Mouse (Mus musculus): ENCODE measurements around the gene Sf3a2.

Gene Sf3a2

GRCm38 (mm10) chr10:80798150-80799006, at the start of gene Sf3a2, which contains the start of gene Plekhj1:
Gene Sf3a2 (plus strand): TSS chr10:80798198.
Gene Plekhj1 (minus strand): TSS chr10:80798626.
- DNase-seq (ENCODE audit: low spot score), result peak; percentile 97

DNA sequence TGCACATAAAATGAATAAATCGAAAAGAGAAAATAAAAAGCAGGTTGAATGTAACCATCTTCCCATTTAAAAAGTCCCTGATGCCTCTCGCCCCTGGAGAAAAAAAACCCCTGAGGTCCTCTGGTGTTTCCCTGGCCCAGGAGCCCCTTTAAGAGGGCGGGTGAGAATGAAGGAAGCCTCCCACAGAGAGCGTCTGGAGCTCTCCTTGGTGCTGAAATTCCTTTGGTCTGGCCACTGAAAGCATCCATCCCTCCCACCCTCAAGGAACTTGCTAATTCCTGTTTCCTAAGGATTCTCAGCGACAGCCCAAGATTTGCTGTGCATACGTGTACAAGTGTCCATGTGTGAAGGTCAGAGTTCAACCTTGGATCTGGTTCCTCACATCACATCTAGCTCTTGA, 49.4 kb upstream of the Sf3a2 start:
- DNase-seq (ENCODE audit: low spot score), result peak; percentile 89

GRCm38 (mm10) chr10:80751188-80751832, 46.7 kb upstream of the Sf3a2 start:
- DNase-seq (ENCODE audit: low spot score), result peak; percentile 50

DNA sequence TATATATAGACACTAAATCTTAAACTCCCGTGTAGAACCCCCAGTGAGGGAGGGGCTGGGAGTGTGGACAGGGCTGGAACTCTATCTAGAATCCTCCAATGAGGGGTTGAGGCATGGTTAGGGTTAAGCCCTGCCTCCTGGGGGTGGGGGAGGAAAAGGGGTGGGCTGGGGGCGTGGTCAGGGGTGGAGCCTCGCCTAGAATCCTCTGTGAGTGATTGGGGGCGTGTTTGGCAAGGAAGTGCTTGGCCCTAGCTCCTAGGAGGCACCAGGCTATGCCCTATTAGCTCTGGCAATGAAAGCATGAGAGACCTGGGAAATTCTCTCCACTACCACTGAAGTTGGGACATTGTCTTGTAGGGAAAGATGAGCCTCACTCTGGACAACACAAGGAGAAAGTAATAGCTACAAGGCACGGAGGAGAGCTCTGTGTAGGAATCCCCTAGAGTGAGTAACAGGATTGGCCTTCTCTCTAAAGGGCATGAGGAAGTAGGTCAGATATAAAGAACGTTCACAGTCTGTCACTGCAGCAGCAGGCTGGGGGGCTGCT, 45.8 kb upstream of the Sf3a2 start:
- DNase-seq (ENCODE audit: low spot score), result peak; percentile 90

DNA sequence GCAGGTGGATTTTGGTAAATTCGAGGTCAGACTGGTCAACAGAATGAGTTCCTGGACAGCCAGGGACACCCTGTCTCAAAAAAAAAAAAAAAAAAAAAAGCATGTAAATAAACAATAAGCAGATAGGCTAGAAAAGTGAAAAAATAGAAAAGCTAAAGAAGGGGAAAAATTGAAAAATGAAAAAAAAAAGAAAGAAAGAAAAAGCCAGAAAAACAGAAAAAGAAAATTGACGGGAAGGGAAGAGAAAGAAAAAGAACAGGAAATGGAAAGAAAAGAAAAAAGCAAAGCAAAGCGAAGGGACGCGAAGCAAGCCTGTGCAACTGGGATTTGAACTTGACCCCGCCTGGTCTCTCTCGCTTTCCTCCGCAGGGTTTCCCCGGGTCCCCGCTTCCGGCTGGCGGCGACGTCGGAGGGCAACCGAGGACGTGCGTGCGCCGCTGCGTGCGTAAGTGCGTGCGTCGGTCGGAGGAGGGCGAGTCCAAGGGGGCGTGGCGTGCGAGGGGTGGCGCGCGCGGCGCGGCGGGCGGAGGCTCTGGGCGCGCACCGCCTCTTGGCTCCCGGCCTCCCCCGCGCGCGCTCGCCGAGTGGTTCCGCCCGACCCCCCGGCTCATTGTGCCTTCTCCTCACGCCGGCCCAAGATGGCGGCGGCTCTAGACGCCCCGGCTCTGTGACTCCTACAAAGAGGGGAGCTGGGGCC, 43.3 kb upstream of the Sf3a2 start, which contains the start of gene Dot1l:
TSS of gene Dot1l (plus strand) at position 613 of the 697 bp plus-strand sequence.
- peak; percentile 98 for DNase-seq (ENCODE audit: low spot score)

DNA sequence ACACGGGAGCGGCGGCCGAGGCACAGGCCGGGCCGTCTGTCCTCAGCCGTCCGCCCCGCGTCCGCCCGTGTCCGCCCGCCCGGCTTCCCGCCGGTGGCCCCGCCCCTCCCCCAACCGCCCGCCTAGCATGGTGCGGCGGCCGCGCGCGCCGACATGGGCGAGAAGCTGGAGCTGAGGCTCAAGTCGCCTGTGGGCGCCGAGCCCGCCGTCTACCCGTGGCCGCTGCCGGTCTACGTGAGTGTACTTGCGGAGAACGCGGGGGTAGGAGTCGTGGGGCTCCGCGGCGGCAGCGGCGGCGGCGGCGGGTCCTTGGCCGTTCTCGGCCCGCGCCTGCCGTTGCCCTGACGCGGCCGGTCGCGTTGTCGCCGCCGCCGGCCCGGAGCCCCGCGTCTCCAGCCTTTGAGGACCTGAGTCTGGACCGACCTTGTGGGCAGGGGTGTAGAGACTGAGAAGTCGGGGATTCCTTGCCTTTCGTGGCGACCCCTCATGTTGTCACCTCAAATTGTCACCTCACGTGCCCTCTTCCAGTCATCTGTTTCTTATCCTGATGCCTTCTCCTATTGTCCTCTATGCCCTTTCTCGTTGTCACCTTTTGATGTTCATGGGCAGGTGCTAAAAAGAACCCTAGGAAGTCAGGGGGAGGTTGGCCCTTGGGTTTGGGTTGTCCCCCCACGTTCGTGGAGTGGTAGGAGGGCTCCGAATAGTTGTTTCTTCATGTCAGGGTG, 42.5 kb upstream of the Sf3a2 start:
- DNase-seq (ENCODE audit: low spot score), result no peak

DNA sequence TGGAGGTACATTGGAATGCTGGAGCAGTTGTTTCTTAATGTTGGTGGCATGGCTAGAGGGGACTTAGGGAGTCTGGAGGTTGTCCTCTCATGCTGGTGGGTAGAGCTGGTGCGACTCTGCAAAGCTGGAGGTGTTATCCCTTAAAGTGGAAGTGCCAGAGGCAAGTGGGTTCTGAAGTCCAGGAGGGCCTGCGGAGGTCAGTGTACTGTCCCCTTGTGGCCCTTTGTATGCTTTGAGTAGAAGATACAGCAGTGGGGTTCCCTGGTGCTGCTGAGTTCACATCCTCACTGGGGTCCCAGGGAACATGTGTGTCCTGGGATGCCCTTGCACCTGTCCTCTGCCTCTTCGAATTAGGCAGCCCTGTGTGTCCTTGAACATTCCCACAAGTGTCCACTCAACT, 41.9 kb upstream of the Sf3a2 start:
- DNase-seq (ENCODE audit: low spot score), result no peak

DNA sequence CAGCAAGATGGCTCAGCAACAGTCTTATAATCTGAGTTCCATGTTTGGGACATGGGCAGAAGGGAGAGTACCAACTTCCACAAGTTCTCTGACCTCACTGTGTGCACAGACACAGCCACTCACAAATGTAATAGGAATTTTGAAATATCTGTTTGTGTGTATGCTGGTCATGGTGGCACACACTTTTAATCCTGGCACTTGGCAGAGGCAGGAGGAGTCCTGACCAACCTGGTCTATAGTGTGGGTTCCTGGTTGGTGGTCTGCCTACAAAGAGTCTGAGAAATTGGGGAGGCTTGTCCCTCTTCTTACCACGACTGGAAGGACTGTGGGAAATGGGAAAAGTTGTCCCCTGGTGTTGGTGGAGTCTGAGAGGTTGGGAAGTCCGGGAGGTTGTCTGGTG, 41.5 kb upstream of the Sf3a2 start:
- no peak for DNase-seq (ENCODE audit: low spot score)

- DNase-seq (ENCODE audit: low spot score), result no peak
Observed at GRCm38 (mm10) chr10:80756967-80757366, 41.0 kb upstream of the Sf3a2 start.

GRCm38 (mm10) chr10:80757717-80758116, 40.3 kb upstream of the Sf3a2 start:
- DNase-seq (ENCODE audit: low spot score), result peak; percentile 64

DNA sequence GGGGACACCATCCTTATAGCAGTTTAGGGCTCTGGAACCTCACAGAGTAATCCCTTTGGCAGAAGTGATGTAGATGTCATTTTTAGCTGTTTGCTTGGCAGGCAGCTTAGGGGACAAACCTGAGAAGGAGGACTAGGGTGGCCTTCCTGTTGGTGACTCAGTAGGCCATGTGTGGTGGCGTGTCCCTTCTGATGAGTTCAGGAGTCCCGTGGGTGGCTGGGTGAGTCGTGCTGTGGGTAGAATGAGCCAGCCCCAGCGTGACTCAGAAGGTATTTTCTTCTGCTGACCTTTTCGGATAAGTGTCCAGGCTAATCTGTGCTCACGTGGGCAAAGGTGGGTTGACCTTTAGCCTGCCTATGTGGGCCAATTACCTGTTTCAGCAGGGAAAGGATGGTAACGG, 39.3 kb upstream of the Sf3a2 start:
- no peak for DNase-seq (ENCODE audit: low spot score)

DNA sequence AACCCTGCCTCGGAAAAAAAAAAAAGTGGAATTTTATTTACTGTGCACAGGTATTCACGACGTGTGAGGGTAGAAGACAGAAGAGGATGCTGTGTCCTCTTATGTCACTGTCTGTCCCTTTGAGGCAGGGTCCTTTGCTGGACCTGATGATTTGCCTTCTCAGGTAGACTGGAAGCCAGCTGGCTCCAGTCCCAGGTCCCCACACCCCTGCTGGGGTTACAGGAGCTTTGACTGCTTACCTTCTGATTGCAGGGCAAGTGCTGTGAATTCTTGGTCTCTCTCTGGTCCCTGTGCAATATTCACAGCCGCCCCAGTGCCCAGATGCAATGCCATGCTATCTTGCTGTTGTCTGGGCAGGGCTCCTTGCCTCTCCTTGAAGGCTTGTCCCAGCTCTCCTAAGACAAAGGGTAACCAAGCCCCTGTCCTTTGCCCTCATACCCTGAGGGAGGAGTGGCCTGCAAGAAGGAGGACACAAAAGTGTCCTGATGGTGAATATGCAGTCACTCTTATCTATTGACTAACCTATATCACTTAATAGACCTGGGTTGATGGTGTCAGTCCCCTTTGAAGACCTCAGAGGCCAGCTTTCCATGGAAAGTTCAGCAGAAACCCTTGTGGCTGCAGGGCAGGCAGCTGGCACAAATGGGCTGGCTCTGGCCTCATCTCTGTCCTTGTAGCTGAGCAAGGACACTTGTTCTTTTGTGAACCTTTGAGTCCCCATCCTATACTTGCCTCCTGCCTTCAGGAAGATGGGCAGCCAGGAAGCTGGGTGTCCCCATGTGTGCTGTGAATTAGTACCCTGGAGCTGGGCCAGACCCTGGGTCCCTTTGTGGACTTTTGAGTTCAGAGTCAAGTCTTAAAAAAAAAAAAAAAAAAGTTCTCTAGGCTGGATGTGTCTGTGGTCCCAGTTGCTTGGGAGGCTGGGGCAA, 37.1 kb upstream of the Sf3a2 start:
- no peak for DNase-seq (ENCODE audit: low spot score)

- no peak for DNase-seq (ENCODE audit: low spot score)
Observed at GRCm38 (mm10) chr10:80761821-80762220, 36.2 kb upstream of the Sf3a2 start.

- DNase-seq (ENCODE audit: low spot score), result no peak
Observed at GRCm38 (mm10) chr10:80763502-80763901, 34.5 kb upstream of the Sf3a2 start.

DNA sequence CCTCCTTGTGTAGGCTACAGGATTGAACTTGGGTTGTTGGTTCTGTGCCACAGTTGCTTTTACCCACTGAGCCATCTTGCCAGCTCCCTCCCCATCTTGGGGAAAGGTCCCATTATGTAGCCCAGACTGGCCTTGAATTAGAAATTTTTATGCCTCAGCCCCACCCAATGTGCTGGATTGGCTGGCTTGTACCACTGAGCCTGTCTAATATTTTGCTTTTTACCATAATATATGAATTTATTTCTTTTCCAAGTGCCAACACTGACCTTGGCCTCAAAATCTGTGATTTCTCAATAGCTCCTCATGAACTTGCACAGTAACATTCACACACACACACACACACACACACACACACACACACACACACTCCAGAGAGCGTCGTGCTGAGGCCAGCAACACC, 32.3 kb upstream of the Sf3a2 start:
- no peak for DNase-seq (ENCODE audit: low spot score)

DNA sequence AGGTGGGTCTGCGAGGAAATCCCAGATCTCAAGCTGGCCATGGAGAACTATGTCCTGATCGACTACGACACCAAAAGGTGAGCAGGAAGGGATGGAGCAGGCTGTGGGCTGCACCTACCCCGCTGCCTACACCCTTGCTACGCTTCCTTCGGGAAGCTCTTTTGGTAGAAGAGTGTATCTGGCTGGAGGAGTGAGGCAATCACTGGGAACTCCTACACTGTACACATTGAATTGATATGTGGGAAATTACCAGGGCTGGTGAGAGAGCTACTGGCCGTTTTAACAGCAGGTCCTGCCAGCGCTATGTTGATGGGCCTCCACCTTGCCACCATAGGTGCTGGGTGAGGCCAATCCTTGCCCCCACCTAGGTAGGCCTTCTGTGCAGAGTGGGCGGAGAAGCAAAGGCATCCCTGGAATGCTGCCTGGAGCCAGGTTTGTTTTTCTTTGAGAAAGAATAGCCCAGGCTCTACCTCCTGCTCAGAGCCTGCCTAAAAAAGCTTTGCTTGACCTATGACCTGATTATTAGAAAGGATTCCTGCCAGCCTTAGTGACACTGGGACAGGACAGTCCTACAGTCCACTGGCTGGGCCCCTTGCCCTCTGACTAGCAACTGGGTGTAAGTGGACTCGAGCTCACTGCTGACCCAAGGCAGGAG, 31.7 kb upstream of the Sf3a2 start:
- no peak for DNase-seq (ENCODE audit: low spot score)

DNA sequence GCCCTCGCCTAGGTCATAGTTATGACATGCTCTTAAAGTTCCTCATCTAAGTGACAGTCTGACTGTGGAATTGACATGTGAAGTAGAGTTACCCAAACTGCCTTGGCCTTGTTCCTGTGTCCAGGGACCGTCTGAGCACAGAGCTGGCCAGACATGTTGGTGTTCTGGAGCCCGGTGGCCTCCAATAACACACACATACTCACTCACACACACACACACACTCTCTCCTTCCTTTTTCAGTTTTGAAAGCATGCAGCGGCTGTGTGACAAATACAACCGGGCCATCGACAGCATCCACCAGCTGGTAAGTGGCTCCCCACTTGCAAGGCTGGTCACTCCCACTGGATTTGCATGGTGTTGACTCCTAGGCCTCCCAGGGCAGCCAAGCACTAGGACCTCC, 29.6 kb upstream of the Sf3a2 start:
- DNase-seq (ENCODE audit: low spot score), result no peak

GRCm38 (mm10) chr10:80773816-80774215, 24.2 kb upstream of the Sf3a2 start:
- DNase-seq (ENCODE audit: low spot score), result no peak

GRCm38 (mm10) chr10:80774549-80774948, 23.4 kb upstream of the Sf3a2 start:
- peak; percentile 80 for DNase-seq (ENCODE audit: low spot score)

DNA sequence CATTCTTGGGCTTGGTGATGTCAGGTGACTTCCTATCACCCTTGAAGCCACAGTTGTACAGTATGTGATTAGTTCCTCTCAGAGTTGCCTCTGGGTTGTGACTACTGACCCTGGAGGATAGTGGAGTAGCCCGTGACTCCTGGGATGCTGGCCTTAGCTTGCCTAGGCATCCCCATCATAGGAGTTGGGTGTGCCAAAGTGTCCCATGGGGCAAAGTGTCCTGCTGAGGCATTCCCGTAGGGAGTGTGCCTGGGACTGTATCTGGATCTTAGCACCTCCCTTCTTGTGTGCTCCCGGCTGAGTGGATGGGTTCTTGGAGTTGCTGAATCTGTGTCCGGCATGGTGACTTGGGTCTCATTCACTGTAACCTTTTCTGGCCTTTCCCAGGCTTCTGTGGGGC, 23.0 kb upstream of the Sf3a2 start:
- DNase-seq (ENCODE audit: low spot score), result no peak
